Mouse (Mus musculus): Measurements from ENCODE around the gene Tnni3. TPM values are rescaled to one million over a fixed set of nuclear protein-coding genes. Genes with fewer than 3 reads are reported as not detected.

Tnni3 gene
- polyA plus RNA-seq (2012; rRNA removed) = 28.7 and 43.3 TPM in 2 replicates

DNA sequence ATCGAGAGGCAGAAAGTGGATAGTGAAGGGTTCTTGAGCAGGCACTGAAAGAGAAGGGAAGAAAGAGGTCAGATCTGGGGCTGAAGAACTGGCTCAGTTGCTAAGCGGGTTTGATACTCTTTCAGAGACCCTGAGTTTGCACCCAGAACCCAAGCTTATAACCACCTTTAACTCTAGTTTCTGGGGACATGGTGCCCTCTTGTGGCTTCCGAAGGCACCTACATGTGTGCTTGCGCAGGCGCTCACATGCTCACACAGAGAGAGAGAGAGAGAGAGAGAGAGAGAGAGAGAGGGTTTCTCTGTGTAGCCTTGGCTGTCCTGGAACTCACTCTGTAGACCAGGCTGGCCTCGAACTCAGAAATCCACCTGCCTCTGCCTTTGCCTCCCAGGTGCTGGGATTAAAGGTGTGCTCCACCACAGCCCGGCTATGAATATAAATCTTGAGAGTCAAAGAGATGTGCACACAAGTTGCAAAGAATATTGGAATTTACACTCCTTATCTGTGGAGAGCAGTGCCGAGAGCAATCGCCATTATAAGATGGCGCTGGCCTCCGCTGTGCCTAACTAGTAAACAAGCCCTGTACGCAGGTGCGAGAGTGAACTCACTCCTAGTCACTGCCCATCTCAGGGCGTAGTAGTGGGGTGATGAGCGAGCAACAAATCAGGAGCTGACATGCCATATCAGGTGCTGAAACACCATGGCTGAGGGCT is at the start of gene Tnni3:
TSS of gene Tnni3 (minus strand) at position 18 of the 711 bp plus-strand sequence.

DNA sequence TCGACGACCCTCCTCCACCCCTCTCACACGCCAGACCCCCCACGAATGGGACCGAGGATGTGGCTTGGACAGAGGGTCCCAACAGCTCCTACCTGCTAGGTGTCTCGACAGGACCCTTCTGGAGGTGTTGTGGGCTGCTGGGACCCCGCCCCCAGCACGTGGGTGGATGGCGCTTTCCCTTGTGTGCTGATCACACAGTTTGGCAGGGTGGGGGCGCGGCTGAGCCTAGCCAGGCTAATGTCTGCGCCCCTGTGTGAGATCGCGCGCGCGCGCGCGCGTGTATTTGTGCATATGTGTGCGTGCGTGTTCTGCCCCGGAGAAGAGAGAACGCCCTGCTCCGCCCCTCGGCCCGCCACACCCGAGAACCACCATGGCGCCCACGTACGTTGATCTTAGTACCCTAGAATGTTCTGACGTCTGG is 23.2 kb upstream of the Tnni3 start, which contains the start of gene Syt5:
TSS of gene Syt5 (minus strand) at position 321 of the 421 bp plus-strand sequence.

DNA sequence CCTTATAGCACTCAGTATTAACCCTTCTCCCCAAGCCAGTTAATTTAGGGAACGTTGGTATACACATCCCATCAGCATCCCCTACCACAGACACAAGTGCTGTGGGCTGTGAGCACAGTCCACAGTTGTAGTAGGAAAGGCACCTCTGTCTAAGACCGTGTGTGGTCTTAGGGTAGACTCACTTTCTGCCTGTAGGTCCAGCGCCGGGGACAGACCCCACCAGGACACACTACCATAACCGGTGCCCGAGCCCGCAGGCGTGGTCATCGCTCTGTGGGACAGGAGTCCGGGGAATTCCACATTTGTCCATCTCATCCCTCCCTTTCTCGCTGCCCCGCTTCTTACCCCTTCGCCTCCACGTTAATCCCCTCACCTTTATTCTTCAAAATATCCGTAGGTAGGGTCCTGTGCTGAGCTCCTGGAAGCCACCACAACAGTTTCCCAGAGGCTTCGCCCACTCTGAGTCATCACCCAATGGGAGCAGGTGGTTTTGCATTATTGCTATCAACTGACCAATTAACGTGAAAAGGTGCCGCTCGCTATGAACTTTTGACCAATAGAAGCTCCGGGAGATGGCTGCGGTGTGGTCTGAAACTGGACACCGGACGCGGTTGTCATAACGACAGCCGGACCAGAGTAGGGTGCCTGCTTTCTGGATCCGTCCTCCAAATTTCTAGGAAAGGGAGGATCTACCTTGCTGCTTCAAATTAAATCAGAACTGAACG is 8.1 kb upstream of the Tnni3 start, which contains the start of gene Dnaaf3:
TSS of gene Dnaaf3 (minus strand) at position 449 of the 725 bp plus-strand sequence.

DNA sequence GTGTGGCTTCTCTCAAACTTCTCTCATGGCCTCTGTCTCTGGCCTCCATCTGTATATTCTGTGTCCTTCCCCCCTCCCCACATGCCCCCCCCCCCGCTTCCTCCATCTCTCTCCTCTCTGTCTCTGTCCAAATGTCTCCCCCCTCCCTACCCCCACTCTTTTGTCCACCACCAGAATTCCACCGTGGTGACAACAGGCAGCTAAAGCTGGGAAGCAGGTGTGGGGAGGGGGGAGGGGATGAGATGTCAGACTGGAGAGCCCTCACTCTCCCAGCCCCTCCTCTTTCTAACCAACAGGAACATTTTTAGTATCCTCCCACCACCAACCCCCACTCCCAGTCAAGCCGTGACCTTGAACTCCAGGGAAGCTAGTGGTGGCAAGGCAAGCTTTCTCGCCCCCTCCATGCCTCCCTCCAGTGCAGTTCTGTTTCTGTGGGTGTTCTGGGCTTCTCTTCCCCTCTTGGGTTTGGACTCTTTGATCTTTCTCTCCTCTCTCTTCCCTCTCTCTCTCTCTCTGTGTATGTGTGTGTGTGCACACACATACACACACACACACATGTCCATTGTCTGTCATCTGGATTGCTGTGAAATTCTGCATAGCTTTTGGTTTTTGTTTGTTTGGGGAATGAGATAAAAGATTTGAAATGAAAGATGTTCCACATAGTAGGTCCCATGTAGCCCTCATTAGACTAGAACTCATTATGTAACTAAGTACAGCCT is 7.5 kb downstream of the Tnni3 start, which contains the start of gene Tnnt1:
TSS of gene Tnnt1 (minus strand) at position 51 of the 719 bp plus-strand sequence.

DNA sequence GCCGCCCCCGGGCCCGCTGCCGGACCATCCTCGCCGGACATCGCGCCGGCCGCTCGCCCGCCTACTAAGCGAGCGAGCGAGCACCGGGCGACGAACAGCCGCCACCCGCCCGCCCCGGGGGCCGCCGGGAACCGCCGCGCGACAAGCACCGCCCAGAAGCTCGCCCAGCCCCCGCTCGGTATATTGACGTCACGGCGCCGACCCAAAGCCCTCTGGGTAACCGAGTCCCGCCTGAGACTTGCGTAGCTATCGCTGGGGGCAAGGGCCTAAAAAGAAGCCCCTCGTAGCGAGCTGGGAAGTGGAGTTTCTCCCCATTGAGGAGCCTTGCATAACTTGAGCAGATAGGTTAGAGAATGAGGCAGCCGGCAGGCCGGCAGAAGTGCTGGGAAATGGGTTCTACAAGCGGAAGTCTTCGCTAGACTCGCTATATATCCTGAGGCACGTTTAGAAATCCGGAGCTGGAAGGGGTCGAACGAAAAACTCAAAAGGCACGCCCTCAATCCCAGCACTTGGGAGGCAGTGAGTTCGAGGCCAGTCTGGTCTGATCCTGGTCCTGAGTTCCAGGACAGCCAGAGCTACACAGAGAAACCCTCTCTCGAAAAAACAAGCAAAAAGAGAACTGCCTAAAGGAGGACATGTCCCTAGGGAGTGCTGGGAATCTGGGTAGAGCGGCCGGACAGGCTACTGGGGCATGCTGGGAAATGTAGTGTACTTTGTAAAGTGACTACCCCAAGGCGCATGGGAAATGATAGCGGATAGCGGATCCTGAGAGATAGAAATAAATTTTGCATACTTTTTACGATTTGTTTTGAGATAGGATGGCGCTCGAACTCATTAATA is 22.3 kb downstream of the Tnni3 start, which contains the start of gene Ppp1r12c:
TSS of gene Ppp1r12c (minus strand) at position 123 of the 840 bp plus-strand sequence.

Other genes starting within 250 kb of the Tnni3 start
- not detected in 2 replicates for gene Ncr1, start 186.5 kb downstream of the Tnni3 start, polyA plus RNA-seq (2012; rRNA removed)
- 0.22 and 0.39 TPM in 2 replicates for gene Gp6, start 126.5 kb downstream of the Tnni3 start, polyA plus RNA-seq (2012; rRNA removed)
- gene Rdh13, start 78.6 kb downstream of the Tnni3 start, polyA plus RNA-seq (2012; rRNA removed) = 26.7 and 28.3 TPM in 2 replicates
- gene Eps8l1, start 63.6 kb downstream of the Tnni3 start, polyA plus RNA-seq (2012; rRNA removed) = 1.7 and 4.5 TPM in 2 replicates
- gene Ppp1r12c, start 22.5 kb downstream of the Tnni3 start, polyA plus RNA-seq (2012; rRNA removed) = 92.1 and 120 TPM in 2 replicates
- gene Tnnt1, start 7.8 kb downstream of the Tnni3 start, polyA plus RNA-seq (2012; rRNA removed) = 19.4 and 82.3 TPM in 2 replicates
- gene Dnaaf3, start 8.2 kb upstream of the Tnni3 start, polyA plus RNA-seq (2012; rRNA removed) = 6.1 and 6.7 TPM in 2 replicates
- 11.1 and 11.5 TPM in 2 replicates for gene Syt5, start 23.3 kb upstream of the Tnni3 start, polyA plus RNA-seq (2012; rRNA removed)
- 0.14 and 0.18 TPM in 2 replicates for gene Ptprh, start 79.8 kb upstream of the Tnni3 start, polyA plus RNA-seq (2012; rRNA removed)
- 25.3 and 29.9 TPM in 2 replicates for gene Tmem86b, start 107.2 kb upstream of the Tnni3 start, polyA plus RNA-seq (2012; rRNA removed)
- 80.4 and 91.8 TPM in 2 replicates for gene Ppp6r1, start 134.8 kb upstream of the Tnni3 start, polyA plus RNA-seq (2012; rRNA removed)
- gene Hspbp1, start 160.8 kb upstream of the Tnni3 start, polyA plus RNA-seq (2012; rRNA removed) = 57.7 and 58.5 TPM in 2 replicates
- gene Brsk1, start 166.4 kb upstream of the Tnni3 start, polyA plus RNA-seq (2012; rRNA removed) = 43.1 and 53.5 TPM in 2 replicates
- gene Tmem150b, start 201.0 kb upstream of the Tnni3 start, polyA plus RNA-seq (2012; rRNA removed) = 0.12 TPM in 1 of 2 replicates, not detected in the other
- gene Kmt5c, start 215.9 kb upstream of the Tnni3 start, polyA plus RNA-seq (2012; rRNA removed) = 164 and 180 TPM in 2 replicates
- gene Cox6b2, start 228.9 kb upstream of the Tnni3 start, polyA plus RNA-seq (2012; rRNA removed) = 73.2 and 102 TPM in 2 replicates
- not detected in 2 replicates for gene Fam71e2, start 247.1 kb upstream of the Tnni3 start, polyA plus RNA-seq (2012; rRNA removed)

All from central nervous system, embryonic 11.5 days (tissue).